Mouse (Mus musculus): ENCODE measurements around the gene Pou4f2.

Gene Pou4f2

GRCm38 (mm10) chr8:78419272-78419671, 17.2 kb downstream of the Pou4f2 start:
- DNase-seq (ENCODE audit: low read depth, low spot score) = no peak

- DNase-seq (ENCODE audit: low read depth, low spot score) = no peak
Observed at GRCm38 (mm10) chr8:78390756-78391155, 45.7 kb downstream of the Pou4f2 start.
